Mouse (Mus musculus) thymus, adult 2 months (tissue): ENCODE measurements around the gene 4933425L06Rik. TPM values are rescaled to one million over a fixed set of nuclear protein-coding genes. Genes with fewer than 3 reads are reported as not detected.

Experiments used
- DNase-seq: peaks from one replicate; pipeline ENCODE4 v3.0.0; 2021
- H3K27ac ChIP-seq: fragments of 200-500 bp; 2 replicates; pipeline ENCODE4 v1.5.1; 2012; ENCODE audit warnings: low read length, control low read depth; ENCODE audit not compliant: control insufficient read depth, insufficient read depth
- H3K27me3 ChIP-seq: fragments of 200-500 bp; 2 replicates; pipeline ENCODE4 v1.6.1; 2012; ENCODE audit warnings: mild to moderate bottlenecking, low read length, moderate library complexity, mixed read lengths; ENCODE audit not compliant: control insufficient read depth, insufficient read depth
- H3K36me3 ChIP-seq: fragments of 200-500 bp; 2 replicates; pipeline ENCODE4 v1.6.1; 2012; ENCODE audit warnings: mild to moderate bottlenecking, low read length, moderate library complexity; ENCODE audit not compliant: control insufficient read depth, insufficient read depth
- H3K4me1 ChIP-seq: fragments of 200-500 bp; replicated peaks from 2 replicates; pipeline ENCODE4 v1.6.1; 2012; ENCODE audit warnings: low read length; ENCODE audit not compliant: control insufficient read depth, insufficient read depth
- H3K4me3 ChIP-seq: fragments of 200-500 bp; 2 replicates; pipeline ENCODE4 v1.5.1; 2012; ENCODE audit warnings: mild to moderate bottlenecking, low read length, control low read depth, moderate library complexity; ENCODE audit not compliant: control insufficient read depth, insufficient read depth
- CTCF ChIP-seq: fragments of 200-500 bp; IDR thresholded peaks from 2 replicates; pipeline ENCODE4 v1.5.1; 2012; ENCODE audit warnings: mild to moderate bottlenecking, control low read depth, low read length, moderate library complexity, borderline replicate concordance; ENCODE audit not compliant: control insufficient read depth, poor library complexity, insufficient read depth; ENCODE audit errors: extremely low read depth
- POLR2A ChIP-seq: fragments of 200-500 bp; IDR thresholded peaks from 2 replicates; pipeline ENCODE4 v1.6.1; 2012; ENCODE audit warnings: mild to moderate bottlenecking, low read length, control low read depth, moderate library complexity; ENCODE audit not compliant: control insufficient read depth, poor library complexity, insufficient read depth; ENCODE audit errors: extremely low read depth
- WGBS: fragments of 180-500 bp; shearing (Covaris S2); methylation state at CpG from one replicate; pipeline ENCODE4 v1.1.7; 2018; 5-methylcytosine and 5-hydroxymethylcytosine counted together
- polyA plus RNA-seq: library from polyadenylated mRNA; depleted of rRNA; stranded (reverse); fragments of >200 nt; gene quantifications from 2 replicates; pipeline ENCODE4 v1.2.3, GENCODE M21; 2012

The 4933425L06Rik gene
- polyA plus RNA-seq, 1 experiment = not detected

DNA sequence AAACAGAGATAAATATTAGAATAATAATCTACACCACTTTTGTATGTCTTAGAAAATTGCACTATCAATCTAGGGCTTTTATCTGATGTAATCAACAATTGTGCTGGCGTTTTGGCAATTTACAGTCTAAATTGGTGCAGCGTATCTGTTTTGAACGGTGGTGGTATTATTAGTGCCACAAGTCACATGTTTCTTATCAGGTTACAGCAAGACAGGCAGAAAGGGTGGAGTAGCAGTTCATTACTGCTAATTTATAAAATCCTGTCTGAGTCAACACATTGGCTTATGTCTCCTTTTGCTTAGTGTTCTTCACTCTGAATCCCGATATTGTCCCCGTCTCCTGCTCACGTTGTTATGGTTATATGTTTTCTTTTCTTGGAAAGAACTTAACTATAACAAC, 48.2 kb downstream of the 4933425L06Rik start:
- H3K4me1 ChIP-seq = no peaks in the 10 kb centered on the region
- whole genome bisulfite sequencing = 98% methylated on average over 6 of the region's 6 CpGs
- TF ChIP-seq CTCF = no peak
- no peaks in the 10 kb centered on the region for H3K36me3 ChIP-seq
- H3K4me3 ChIP-seq = no peak overlapping the region
- no peak for DNase-seq
- H3K27ac ChIP-seq = no peak overlapping the region
- no peaks in the 10 kb centered on the region for H3K27me3 ChIP-seq

GRCm38 (mm10) chr13:105132370-105132769, 50.4 kb downstream of the 4933425L06Rik start:
- Histone ChIP-seq H3K4me3 (no peak overlapping the region), H3K27ac (no peak overlapping the region), H3K27me3 (no peaks in the 10 kb centered on the region), H3K36me3 (no peaks in the 10 kb centered on the region), H3K4me1 (no peaks in the 10 kb centered on the region)
- WGBS = 94% methylated on average over 6 of the region's 6 CpGs
- DNase-seq = no peak
- TF ChIP-seq CTCF = no peak
- TF ChIP-seq POLR2A = no peak

DNA sequence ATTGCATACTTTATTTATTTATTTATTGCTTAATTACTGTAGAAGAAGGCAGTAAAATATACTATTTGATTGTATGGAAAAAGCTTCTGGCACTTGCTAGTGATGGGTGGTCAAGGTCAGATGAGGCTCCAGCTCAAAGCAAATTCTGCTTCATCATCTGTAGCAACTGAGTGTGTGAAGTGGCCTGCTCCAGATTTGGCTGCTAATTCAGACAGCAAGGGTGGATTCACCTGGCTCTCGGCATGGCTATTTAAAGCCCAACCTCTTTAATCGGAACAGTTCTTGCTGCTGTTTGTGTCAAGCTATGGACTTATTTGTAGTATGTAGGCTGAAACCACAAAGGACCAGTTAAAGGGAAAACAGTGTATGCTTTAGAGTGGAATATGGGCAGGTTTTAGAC, 50.9 kb downstream of the 4933425L06Rik start:
- no peaks in the 10 kb centered on the region for H3K36me3 ChIP-seq
- no peak for TF ChIP-seq POLR2A
- no peak for TF ChIP-seq CTCF
- no peaks in the 10 kb centered on the region for H3K27me3 ChIP-seq
- no peaks in the 10 kb centered on the region for H3K4me1 ChIP-seq
- no peak overlapping the region for H3K27ac ChIP-seq
- no peak for DNase-seq
- WGBS = 99% methylated on average over 2 of the region's 2 CpGs
- no peak overlapping the region for H3K4me3 ChIP-seq

GRCm38 (mm10) chr13:105134397-105134796, 52.5 kb downstream of the 4933425L06Rik start:
- H3K27ac ChIP-seq = no peak overlapping the region
- TF ChIP-seq POLR2A = no peak
- no peak for TF ChIP-seq CTCF
- no peaks in the 10 kb centered on the region for H3K36me3 ChIP-seq
- 74% methylated on average over 5 of the region's 5 CpGs for WGBS
- no peak for DNase-seq
- H3K4me3 ChIP-seq = no peak overlapping the region
- H3K27me3 ChIP-seq = no peaks in the 10 kb centered on the region
- no peaks in the 10 kb centered on the region for H3K4me1 ChIP-seq

DNA sequence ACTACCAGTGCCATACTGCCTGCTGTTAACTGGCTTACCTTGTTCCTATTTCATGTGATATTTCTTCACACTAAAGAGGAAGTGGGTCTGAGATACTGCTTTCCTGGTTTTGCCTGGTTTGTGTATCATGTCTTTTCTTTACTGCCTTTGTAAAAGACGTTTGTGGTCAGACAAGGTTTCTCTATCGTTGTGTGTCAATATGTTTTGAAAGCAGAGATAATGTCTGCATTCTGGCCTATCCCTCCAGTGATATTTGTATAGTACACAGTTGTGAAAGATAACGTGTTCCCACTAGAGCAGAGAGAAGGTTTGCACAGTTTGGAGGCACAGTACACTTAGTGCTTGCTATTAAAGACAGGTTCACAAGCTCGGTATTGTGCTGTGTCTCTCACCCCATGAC, 58.0 kb downstream of the 4933425L06Rik start:
- no peak for DNase-seq
- no peaks in the 10 kb centered on the region for H3K4me1 ChIP-seq
- H3K27me3 ChIP-seq = no peaks in the 10 kb centered on the region
- H3K36me3 ChIP-seq = no peaks in the 10 kb centered on the region
- H3K4me3 ChIP-seq = no peak overlapping the region
- TF ChIP-seq CTCF (no peak), POLR2A (no peak)
- 6% methylated on average over 4 of the region's 4 CpGs for WGBS
- H3K27ac ChIP-seq = no peak overlapping the region

DNA sequence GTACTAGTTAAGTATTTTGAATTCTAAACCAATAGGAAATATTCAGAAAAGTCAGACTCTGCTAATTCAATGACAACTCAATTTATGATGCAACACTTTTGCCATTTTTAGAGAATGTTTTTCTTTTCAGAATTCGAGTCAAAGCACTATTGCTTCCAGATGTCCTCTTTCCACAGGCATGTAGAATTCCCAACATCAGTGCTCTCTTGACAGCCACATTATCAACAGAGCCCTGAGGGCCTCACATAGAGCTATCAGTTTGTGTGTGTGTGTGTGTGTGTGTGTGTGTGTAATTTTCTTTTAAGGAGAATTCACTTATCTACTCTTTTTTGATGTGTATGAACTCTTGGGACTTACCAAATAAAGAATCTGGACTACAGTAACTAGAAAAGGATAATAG, 64.9 kb downstream of the 4933425L06Rik start:
- no peak overlapping the region for H3K4me3 ChIP-seq
- TF ChIP-seq CTCF (no peak), POLR2A (no peak)
- WGBS = 70% methylated on average over 1 of the region's 1 CpGs
- DNase-seq = no peak
- H3K27ac ChIP-seq = no peak overlapping the region
- no peaks in the 10 kb centered on the region for H3K4me1 ChIP-seq
- no peaks in the 10 kb centered on the region for H3K27me3 ChIP-seq
- H3K36me3 ChIP-seq = no peaks in the 10 kb centered on the region

- WGBS = 30% methylated on average over 4 of the region's 4 CpGs
- Histone ChIP-seq H3K4me3 (no peak overlapping the region), H3K4me1 (no peaks in the 10 kb centered on the region), H3K27ac (no peak overlapping the region), H3K27me3 (no peaks in the 10 kb centered on the region), H3K36me3 (no peaks in the 10 kb centered on the region)
- DNase-seq = no peak
- TF ChIP-seq POLR2A (no peak), CTCF (no peak)
Measured at GRCm38 (mm10) chr13:105147795-105148418, 66.0 kb downstream of the 4933425L06Rik start.

DNA sequence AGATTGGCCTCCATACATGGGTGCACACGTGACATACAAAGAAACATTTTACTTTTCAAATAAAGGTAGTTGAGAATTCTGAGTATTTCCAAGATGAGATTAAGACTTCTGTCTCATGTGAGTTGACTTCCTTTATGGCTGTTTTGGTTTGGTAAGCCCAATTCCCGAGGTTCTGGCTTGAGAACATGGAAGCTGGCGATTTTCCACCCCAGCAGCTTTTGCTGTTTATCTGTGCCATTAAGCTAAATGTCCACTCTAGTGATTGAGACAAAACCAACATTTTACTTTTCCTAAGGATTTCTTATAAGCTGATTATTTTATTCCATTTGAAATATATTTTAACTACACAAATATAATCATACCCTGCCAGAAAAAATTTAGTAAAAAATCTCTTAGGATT, 68.1 kb downstream of the 4933425L06Rik start:
- no peaks in the 10 kb centered on the region for H3K4me1 ChIP-seq
- no peak overlapping the region for H3K27ac ChIP-seq
- no peaks in the 10 kb centered on the region for H3K27me3 ChIP-seq
- TF ChIP-seq CTCF (no peak), POLR2A (no peak)
- WGBS = 92% methylated on average over 3 of the region's 3 CpGs
- no peaks in the 10 kb centered on the region for H3K36me3 ChIP-seq
- no peak for DNase-seq
- no peak overlapping the region for H3K4me3 ChIP-seq
